Mouse (Mus musculus): ENCODE results near the gene Kcnh4.

Gene Kcnh4

GRCm38 (mm10) chr11:100730477-100731205 is 29.1 kb downstream of the Kcnh4 start:
- DNase-seq, result peak; percentile 66 to 72

DNA sequence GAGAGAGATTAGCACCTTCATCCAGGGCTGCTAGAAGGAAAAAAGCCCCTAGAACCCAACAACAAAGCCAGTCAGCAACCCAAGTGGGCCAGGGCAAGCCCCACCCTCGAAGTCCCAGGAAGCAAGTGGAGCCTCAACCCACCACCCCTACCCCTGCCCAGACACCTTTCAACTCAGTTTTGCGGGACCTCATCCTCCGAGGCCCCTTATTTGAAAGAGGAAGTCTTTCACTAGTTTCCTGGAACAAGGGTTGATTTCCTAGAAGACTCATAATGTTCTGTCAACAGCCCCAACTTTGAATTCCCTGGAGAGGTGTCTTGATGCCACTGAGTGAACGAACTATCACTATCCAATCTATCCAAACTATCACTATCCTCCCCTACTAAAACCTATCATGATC is 29.8 kb downstream of the Kcnh4 start:
- DNase-seq, result no peak

- no peak for DNase-seq
Observed at GRCm38 (mm10) chr11:100728601-100729000, 31.1 kb downstream of the Kcnh4 start.

- peak; percentile 64 to 76 for DNase-seq
Observed at GRCm38 (mm10) chr11:100727201-100727600, 32.5 kb downstream of the Kcnh4 start.

DNA sequence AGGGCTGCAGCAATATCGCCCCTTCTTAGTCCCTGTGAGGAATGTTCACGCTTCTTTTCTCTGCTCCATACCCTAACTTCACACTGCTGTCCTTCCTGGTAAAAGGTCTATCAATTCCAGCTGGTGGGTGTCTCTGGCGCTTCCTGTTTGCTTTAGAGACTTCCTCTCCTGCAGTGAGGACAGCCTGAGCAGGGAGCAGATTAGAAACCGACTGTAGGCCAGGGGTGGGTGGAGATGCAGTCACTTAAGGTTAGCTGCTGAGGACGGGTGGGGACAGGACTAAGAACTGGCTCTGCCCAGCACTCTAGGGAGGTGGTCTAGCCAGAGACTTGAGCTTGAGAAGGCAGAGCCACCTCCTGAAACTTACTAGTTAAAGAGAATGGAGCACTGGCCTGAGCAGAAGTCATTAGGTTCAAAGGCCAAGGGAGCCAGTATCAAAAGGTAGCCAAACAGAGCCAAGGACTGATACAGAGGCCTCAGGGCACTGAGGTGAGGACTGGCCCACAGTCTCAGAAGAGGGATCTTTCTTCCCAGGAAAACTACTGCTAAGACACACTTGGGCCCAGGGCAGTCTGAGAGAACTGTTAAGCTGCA is 34.7 kb downstream of the Kcnh4 start:
- peak; percentile 52 to 56 for DNase-seq

DNA sequence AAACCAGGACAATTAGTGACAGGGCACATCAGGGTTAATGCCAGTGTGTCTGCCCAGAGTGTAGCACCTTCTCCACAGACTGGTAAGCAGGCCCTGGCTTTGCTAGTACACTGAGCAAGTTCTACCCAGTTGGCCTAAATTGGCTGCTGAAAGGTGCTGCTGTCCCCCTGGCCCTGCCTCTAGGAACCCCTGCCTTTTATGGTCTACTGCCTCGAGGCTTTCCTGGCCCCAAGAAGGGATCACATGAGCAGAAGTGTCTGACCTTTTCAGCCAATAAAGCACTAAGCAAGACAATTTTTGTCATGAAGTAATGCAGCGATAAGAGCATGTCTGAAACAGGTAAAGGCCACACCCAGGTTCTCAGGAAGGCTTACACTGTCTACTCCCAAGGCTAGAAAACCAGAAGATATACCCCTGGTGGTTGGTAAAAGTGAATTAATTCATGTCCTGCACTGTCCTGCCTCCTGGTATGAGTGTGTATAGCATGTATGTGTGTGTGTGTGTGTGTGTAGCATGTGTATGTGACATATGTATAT is 37.2 kb downstream of the Kcnh4 start:
- DNase-seq, result peak; percentile 68 to 69

- peak; percentile 70 to 85 for DNase-seq
Observed at GRCm38 (mm10) chr11:100721776-100722492, 37.8 kb downstream of the Kcnh4 start.

DNA sequence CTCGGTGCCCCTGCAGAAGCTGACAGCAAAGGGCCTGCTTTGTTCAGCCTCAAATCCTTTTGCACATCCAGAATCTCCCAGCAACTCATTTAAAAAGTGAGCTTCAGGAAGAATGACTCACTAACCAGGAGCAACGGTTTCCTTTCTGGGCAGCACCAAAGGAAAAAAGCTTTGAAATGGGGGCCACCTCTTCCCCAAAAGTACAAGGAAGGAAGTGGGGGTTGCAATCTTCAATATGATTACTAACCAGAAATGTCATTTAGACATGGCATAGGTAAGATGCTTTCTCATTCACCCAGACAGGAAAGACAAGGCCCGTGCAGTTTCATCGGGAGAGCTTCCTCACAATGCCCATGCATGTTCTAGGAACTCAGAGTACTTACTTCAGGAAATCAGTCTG is 38.5 kb downstream of the Kcnh4 start:
- DNase-seq, result no peak

GRCm38 (mm10) chr11:100720345-100720744 is 39.4 kb downstream of the Kcnh4 start:
- DNase-seq, result no peak

- DNase-seq, result peak in 1 of 2 experiments; percentile 62
Observed at GRCm38 (mm10) chr11:100719893-100720292, 39.8 kb downstream of the Kcnh4 start.

GRCm38 (mm10) chr11:100719312-100719711 is 40.4 kb downstream of the Kcnh4 start:
- peak; percentile 39 to 65 for DNase-seq

GRCm38 (mm10) chr11:100718866-100719265 is 40.9 kb downstream of the Kcnh4 start:
- DNase-seq, result peak; percentile 49 to 63

DNA sequence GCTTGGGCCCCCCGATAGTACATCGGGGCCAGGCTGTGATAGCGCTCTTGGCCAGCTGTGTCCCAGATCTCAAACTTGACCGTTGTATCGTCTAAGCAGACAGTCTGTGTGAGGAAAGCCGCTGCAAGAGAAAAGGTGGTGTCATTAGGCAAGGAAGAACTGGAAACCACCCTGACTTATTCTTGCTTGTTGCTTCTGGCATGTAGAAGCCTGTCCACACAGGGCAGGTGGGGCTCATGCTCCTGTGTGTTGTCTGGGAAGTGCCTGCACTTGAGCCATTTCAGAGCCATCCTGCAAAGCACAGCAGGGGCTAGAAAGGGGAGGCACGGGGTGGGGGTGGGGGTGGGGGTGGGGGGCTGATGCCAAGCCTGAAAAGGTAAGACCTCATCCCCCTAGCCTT is 41.3 kb downstream of the Kcnh4 start:
- DNase-seq, result no peak

- no peak for DNase-seq
Observed at GRCm38 (mm10) chr11:100716649-100717048, 43.1 kb downstream of the Kcnh4 start.

DNA sequence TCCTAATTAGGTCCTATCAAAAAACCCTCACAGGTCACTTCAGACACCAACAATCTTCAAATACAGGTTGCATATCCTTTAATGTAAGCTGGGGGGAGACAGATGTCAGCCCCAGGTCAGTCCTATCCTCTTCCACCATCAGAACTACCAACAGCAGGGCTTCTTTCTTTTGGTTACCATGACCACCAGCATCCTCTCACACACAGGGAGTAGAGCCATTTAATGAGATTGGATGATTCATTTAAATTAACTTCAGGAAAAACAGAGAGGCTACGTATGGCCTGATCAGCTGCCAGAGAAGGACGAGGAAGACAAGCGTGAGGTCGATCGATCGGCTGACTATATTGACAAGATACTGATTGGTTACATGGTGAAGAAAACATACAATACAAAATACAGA is 44.8 kb downstream of the Kcnh4 start:
- DNase-seq, result no peak

GRCm38 (mm10) chr11:100714534-100714915 is 45.2 kb downstream of the Kcnh4 start:
- peak; percentile 89 to 96 for DNase-seq

DNA sequence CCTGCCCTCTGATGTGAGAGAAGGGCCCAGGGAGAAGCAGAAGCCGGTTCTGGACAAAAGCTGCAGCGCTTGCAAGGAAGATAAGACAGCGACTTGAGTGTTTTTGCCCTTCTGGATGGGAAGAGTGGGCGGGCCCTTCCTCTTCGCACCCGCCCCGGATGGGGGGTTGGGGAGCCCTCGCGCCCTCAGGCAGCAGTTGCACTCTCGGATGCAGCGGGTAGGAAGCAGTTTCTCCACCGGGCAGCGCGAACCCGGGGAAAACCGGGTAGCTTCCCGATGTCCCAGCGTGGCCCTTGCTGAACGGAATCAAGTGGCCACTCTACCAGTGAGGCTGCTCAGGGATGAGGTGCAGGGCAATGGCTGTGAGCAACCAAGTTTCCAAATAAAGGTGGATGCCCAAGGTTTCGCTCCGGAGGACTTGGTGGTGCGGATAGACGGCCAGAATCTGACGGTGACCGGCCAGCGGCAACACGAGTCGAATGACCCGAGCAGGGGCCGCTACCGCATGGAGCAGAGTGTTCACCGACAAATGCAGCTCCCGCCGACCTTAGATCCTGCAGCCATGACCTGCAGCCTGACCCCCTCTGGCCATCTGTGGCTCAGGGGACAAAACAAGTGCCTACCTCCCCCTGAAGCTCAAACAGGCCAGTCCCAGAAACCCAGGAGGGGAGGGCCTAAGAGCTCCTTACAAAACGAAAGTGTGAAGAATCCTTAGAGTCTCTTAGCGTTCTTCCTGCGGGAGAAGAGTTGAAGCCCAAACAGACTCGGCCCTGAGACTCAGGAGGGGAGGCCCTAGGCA is 45.8 kb downstream of the Kcnh4 start, which contains the start of gene Hspb9:
Gene Hspb9 (plus strand): TSS at position 116 of the 799 bp plus-strand sequence.
- peak; percentile 76 to 86 for DNase-seq

DNA sequence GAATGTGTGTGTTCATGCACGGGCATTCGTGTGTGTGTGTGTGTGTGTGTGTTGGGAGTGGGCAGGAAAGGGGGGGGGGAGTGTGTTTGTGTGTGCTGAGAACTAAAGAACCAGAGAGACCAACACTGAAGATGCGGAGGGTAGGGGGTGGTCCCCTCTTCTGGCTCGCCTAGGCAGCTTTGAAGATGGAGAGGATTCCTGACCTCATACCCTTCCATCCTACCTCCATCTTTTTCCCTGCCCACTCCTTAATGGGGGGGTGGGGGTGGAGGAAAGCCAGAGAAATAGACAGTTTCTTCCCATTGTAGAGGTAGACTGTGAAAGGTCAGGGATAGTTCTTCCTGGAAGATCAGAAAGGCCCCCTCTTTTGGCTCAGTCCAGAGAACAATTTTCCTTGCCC is 46.6 kb downstream of the Kcnh4 start:
- no peak for DNase-seq

- DNase-seq, result peak; percentile 90 to 94
Observed at GRCm38 (mm10) chr11:100711783-100712615, 47.7 kb downstream of the Kcnh4 start, which contains the start of gene Kat2a. TSS of gene Kat2a (minus strand) at chr11:100712465.

- no peak for DNase-seq
Observed at GRCm38 (mm10) chr11:100710977-100711376, 48.8 kb downstream of the Kcnh4 start.

DNA sequence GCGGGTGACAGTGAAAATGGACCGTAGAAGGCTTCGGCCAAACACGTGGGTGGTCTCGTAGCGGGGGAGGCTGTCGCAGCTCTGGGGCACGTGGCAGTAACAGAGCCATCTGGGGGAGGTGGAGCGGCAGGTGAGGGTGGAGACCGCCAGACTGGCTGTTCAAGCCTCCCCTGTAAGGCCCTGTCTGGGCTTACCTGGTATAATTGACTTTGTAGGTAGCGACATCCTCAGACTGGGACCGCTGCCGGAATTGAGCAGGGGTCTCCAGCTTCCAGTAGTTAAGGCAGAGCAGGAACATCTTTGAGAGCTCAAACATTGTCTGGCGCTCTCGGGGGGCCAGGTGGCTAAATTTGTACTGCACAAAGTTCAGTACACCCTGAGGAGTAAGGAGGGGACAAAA is 49.2 kb downstream of the Kcnh4 start:
- no peak for DNase-seq

Data from kidney, postnatal 36 days (tissue).